Mouse (Mus musculus) neural tube, embryonic 14.5 days (tissue): Measurements from ENCODE around the gene 1700074P13Rik. TPM values are rescaled to one million over a fixed set of nuclear protein-coding genes. Genes with fewer than 3 reads are reported as not detected.

Experiments used
- ATAC-seq: fragments of 200-750 bp; cut with Nextera tagmentation; 2 replicates; pipeline ENCODE4 v1.8.0; 2017; ENCODE audit warnings: low read depth, mild to moderate bottlenecking, moderate TSS enrichment, moderate library complexity
- H3K27ac ChIP-seq: fragments of 300-500 bp; sonication (generic); 2 replicates; pipeline ENCODE4 v1.5.1; 2014; ENCODE audit warnings: low read depth, mild to moderate bottlenecking, control low read depth, low read length, moderate library complexity, mixed read lengths
- H3K27me3 ChIP-seq: fragments of 300-500 bp; sonication (generic); 2 replicates; pipeline ENCODE4 v1.6.1; 2014; ENCODE audit warnings: low read length; ENCODE audit not compliant: control insufficient read depth, insufficient read depth
- H3K36me3 ChIP-seq: fragments of 300-500 bp; sonication (generic); 2 replicates; pipeline ENCODE4 v1.6.1; 2014; ENCODE audit warnings: low read length, mixed read lengths; ENCODE audit not compliant: control insufficient read depth, insufficient read depth
- H3K4me1 ChIP-seq: fragments of 300-500 bp; sonication (generic); 2 replicates; pipeline ENCODE4 v1.6.1; 2014; ENCODE audit warnings: low read length; ENCODE audit not compliant: control insufficient read depth, insufficient read depth
- H3K4me2 ChIP-seq: fragments of 300-500 bp; sonication (generic); 2 replicates; pipeline ENCODE4 v1.6.1; 2014; ENCODE audit warnings: mild to moderate bottlenecking, low read depth, low read length, control low read depth
- H3K4me3 ChIP-seq: fragments of 300-500 bp; sonication (generic); 2 replicates; pipeline ENCODE4 v1.5.1; 2014; ENCODE audit warnings: low read depth, low read length, control low read depth, mixed read lengths
- H3K9ac ChIP-seq: fragments of 300-500 bp; sonication (generic); replicated peaks from 2 replicates; pipeline ENCODE4 v1.6.1; 2014; ENCODE audit warnings: low read depth, mild to moderate bottlenecking, control low read depth, low read length, mixed read lengths
- H3K9me3 ChIP-seq: fragments of 300-500 bp; sonication (generic); 2 replicates; pipeline ENCODE4 v1.6.1; 2016; ENCODE audit warnings: low read length; ENCODE audit not compliant: control insufficient read depth
- WGBS: fragments of 180-500 bp; shearing (Covaris S2); extraction: QIAGEN DNeasy Blood & Tissue Kit; methylation state at CpG from one replicate; pipeline ENCODE4 v1.1.7; 2014; 5-methylcytosine and 5-hydroxymethylcytosine counted together
- polyA plus RNA-seq: library from polyadenylated mRNA; unstranded; fragments of >200 nt; fragmentation: Nextera tagmentation; extraction: Ambion mirVana; gene quantifications from 2 replicates; pipeline ENCODE4 v1.2.1, GENCODE M21; 2014

1700074P13Rik gene
- polyA plus RNA-seq, 1 experiment from 2014 or later, result not detected

DNA sequence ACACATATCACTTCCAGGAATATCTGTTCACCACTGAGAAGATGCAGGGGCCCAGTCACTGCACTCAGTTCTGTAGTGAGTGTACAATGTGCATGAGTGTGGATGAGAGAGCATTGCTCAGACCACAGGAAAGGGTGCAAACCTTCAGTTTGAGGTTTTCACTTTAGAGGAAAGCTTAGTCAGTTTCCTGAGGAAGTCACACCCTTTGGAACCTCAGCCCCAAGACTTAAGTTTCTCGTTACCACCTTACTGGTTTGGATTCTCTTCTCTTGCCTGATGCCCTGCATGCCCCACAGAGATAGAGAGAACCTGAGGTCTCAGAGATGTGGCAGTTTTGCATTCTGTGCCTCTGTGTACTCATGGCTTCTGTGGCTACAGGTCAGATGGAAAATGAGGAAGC, 49.4 kb downstream of the 1700074P13Rik start:
- H3K9me3 ChIP-seq, result no peaks in the 10 kb centered on the region
- WGBS, result 89% methylated on average over 1 of the region's 1 CpGs
- no peak overlapping the region for H3K27ac ChIP-seq
- no peak for ATAC-seq
- no peak overlapping the region for H3K9ac ChIP-seq
- no peaks in the 10 kb centered on the region for H3K36me3 ChIP-seq
- H3K27me3 ChIP-seq, result no peaks in the 10 kb centered on the region
- H3K4me2 ChIP-seq, result no peak overlapping the region
- no peak overlapping the region for H3K4me3 ChIP-seq
- no peaks in the 10 kb centered on the region for H3K4me1 ChIP-seq

GRCm38 (mm10) chr6:40887394-40887793, 53.0 kb downstream of the 1700074P13Rik start, which contains the start of gene Moxd2:
Gene Moxd2, minus strand, starts transcription at chr6:40887494.
- Histone ChIP-seq H3K4me3 (no peak within 1 kb of the TSS), H3K9me3 (no peaks in the 10 kb centered on the region), H3K27me3 (no peaks in the 10 kb centered on the region), H3K4me2 (no peak within 1 kb of the TSS), H3K4me1 (no peaks in the 10 kb centered on the region), H3K36me3 (no peaks in the 10 kb centered on the region), H3K27ac (no peak within 1 kb of the TSS), H3K9ac (no peak within 1 kb of the TSS)
- no peak for ATAC-seq
- 93% methylated on average over 3 of the region's 3 CpGs for WGBS

Other genes starting within 250 kb of the 1700074P13Rik start
- not detected in 2 replicates for gene Moxd2, start 53.1 kb downstream of the 1700074P13Rik start, polyA plus RNA-seq
- not detected in 2 replicates for gene Prss58, start 40.2 kb downstream of the 1700074P13Rik start, polyA plus RNA-seq
- gene Gm4744, start 11.3 kb upstream of the 1700074P13Rik start, polyA plus RNA-seq, result not detected in 2 replicates
- not detected in 2 replicates for gene 1810009J06Rik, start 24.2 kb upstream of the 1700074P13Rik start, polyA plus RNA-seq
- not detected in 2 replicates for gene Gm2663, start 58.9 kb upstream of the 1700074P13Rik start, polyA plus RNA-seq
- not detected in 2 replicates for gene 2210010C04Rik, start 95.0 kb upstream of the 1700074P13Rik start, polyA plus RNA-seq